Mouse (Mus musculus): ENCODE results near the gene Cbs. TPM values are rescaled to one million over a fixed set of nuclear protein-coding genes. Genes with fewer than 3 reads are reported as not detected.
A peak's percentile ranks its signal among the peaks of the same experiment; 100 is the strongest.

Cbs gene
- polyA plus RNA-seq, 1 experiment from 2014 or later, result 3.8 TPM

DNA sequence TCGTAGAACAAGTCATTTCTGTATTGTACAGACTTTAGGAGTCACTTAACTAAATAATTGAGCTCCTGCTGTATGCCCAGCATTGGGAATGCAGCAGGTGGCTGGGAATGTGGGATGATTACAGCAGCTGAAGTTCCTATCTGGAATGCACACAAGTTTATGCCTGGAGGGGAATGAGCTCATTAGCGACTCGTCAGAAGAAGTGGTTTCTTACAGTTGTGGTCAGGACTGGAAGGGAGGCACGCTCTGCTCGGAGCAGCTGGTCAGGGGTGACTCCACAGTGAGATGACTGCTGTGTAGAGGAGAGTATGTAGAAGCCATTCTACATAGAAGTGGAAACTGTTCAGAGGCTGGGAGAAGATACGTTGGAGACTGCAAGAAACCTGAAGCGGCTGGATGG, 62.4 kb downstream of the Cbs start:
- H3K27ac ChIP-seq (replicated peaks; ENCODE audit: low read depth, low read length), result no peak overlapping the region
- no peak for ATAC-seq (ENCODE audit: insufficient number of reproducible peaks, low FRiP score, low TSS enrichment, low read depth)

DNA sequence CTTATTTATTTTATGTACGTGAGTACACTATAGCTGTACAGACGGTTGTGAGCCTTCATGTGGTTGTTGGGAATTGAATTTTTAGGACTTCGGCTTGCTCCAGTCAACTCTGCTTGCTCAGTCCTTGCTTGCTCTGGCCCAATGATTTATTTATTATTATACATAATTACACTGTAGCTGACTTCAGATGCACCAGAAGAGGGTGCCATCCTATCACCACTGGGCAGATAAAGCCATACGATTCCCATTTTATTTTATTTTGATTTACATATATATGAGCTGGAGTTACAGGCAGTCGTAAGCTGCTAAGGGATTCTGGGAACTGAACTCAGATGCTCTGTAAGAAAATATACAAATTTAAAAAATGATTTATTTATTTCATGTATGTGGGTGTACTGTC, 65.3 kb downstream of the Cbs start:
- H3K9ac ChIP-seq (ENCODE audit: low read length), result no peak overlapping the region
- no peak overlapping the region for H3K27ac ChIP-seq (replicated peaks; ENCODE audit: low read depth, low read length)
- no peaks in the 10 kb centered on the region for H3K27me3 ChIP-seq (ENCODE audit: control insufficient read depth, insufficient read depth, low read length)
- H3K9me3 ChIP-seq (ENCODE audit: control insufficient read depth, low read length), result no peaks in the 10 kb centered on the region
- 96% methylated on average over 5 of the region's 5 CpGs for WGBS
- ATAC-seq (ENCODE audit: insufficient number of reproducible peaks, low FRiP score, low TSS enrichment, low read depth), result no peak
- H3K4me2 ChIP-seq (ENCODE audit: low read depth, severe bottlenecking), result no peak overlapping the region
- H3K4me1 ChIP-seq (ENCODE audit: control insufficient read depth, insufficient read depth, low read length), result no peaks in the 10 kb centered on the region; the same call in 1 of the 2 replicates
- DNase-seq (ENCODE audit: low spot score), result no peak
- no peak overlapping the region for H3K4me3 ChIP-seq (ENCODE audit: low read depth, low read length)
- no peaks in the 10 kb centered on the region for H3K36me3 ChIP-seq (ENCODE audit: control insufficient read depth, insufficient read depth, low read length)

More for the DNA sequence above, 62.4 kb downstream of the Cbs start:
- Histone ChIP-seq H3K36me3 (ENCODE audit: control insufficient read depth, insufficient read depth, low read length) (no peaks in the 10 kb centered on the region), H3K4me3 (ENCODE audit: low read depth, low read length) (no peak overlapping the region), H3K4me2 (ENCODE audit: low read depth, severe bottlenecking) (no peak overlapping the region), H3K9ac (ENCODE audit: low read length) (no peak overlapping the region), H3K27me3 (ENCODE audit: control insufficient read depth, insufficient read depth, low read length) (no peaks in the 10 kb centered on the region), H3K9me3 (ENCODE audit: control insufficient read depth, low read length) (no peaks in the 10 kb centered on the region), H3K4me1 (ENCODE audit: control insufficient read depth, insufficient read depth, low read length) (no peaks in the 10 kb centered on the region)
- WGBS, result 74% methylated on average over 7 of the region's 7 CpGs
- DNase-seq (ENCODE audit: low spot score), result no peak

DNA sequence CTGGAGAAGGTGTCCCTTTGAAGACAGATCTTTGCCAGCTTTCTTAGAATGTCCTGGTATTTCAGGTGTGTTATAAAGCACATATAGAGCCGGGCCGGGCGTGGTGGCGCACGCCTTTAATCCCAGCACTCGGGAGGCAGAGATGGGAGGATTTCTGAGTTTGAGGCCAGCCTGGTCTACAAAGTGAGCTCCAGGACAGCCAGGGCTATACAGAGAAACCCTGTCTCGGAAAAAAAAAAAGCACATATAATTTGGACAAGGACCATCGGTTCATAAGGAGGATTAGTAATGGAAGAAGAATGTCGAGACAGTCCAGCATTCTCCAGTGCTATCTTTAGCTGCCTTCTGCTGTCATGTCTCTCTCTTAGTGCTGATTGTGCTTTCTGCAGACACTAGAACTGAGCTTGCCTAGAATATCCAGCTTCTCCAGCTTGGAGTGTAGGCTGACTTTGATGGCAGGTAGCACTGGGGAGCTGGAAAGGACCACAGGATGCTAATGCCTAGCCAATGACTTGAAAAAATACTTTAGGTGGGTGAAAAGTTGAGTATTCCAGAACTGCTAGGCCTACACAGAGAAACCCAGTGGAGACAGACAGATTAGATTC, 66.6 kb downstream of the Cbs start:
- no peak overlapping the region for H3K4me2 ChIP-seq (ENCODE audit: low read depth, severe bottlenecking)
- no peaks in the 10 kb centered on the region for H3K27me3 ChIP-seq (ENCODE audit: control insufficient read depth, insufficient read depth, low read length)
- ATAC-seq (ENCODE audit: insufficient number of reproducible peaks, low FRiP score, low TSS enrichment, low read depth) (peak; percentile 90), DNase-seq (ENCODE audit: low spot score) (peak; percentile 56)
- no peak overlapping the region for H3K4me3 ChIP-seq (ENCODE audit: low read depth, low read length)
- H3K36me3 ChIP-seq (ENCODE audit: control insufficient read depth, insufficient read depth, low read length), result no peaks in the 10 kb centered on the region
- H3K27ac ChIP-seq (replicated peaks; ENCODE audit: low read depth, low read length), result no peak overlapping the region
- H3K4me1 ChIP-seq (ENCODE audit: control insufficient read depth, insufficient read depth, low read length), result peaks cover 4% of the 10 kb centered on the region; the same call in 1 of the 2 replicates
- 94% methylated on average over 9 of the region's 9 CpGs for WGBS
- no peaks in the 10 kb centered on the region for H3K9me3 ChIP-seq (ENCODE audit: control insufficient read depth, low read length)
- no peak overlapping the region for H3K9ac ChIP-seq (ENCODE audit: low read length)

DNA sequence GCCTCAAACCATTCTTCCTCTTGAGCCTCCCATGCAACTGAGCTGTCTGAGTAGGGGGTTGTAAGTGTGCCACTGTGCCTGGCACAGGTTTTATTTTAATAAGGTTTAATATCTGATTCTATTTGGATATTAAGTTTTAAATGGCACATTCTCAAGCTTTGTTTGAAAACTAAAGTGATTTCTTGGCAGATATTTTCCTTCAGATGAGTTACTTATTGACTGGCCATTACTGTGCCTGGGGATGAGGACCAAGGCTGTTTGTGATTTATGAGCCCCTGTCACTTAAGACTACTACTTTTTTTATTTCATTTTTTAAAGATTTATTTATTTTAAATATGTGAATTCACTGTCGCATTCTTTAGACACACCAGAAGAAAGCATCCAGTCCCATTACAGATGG, 67.3 kb downstream of the Cbs start:
- H3K36me3 ChIP-seq (ENCODE audit: control insufficient read depth, insufficient read depth, low read length), result no peaks in the 10 kb centered on the region
- H3K4me1 ChIP-seq (ENCODE audit: control insufficient read depth, insufficient read depth, low read length), result peaks cover 4% of the 10 kb centered on the region; the same call in 1 of the 2 replicates
- no peak overlapping the region for H3K4me2 ChIP-seq (ENCODE audit: low read depth, severe bottlenecking)
- no peak for DNase-seq (ENCODE audit: low spot score)
- no peak for ATAC-seq (ENCODE audit: insufficient number of reproducible peaks, low FRiP score, low TSS enrichment, low read depth)
- WGBS, result 94% methylated on average over 1 of the region's 1 CpGs
- H3K27me3 ChIP-seq (ENCODE audit: control insufficient read depth, insufficient read depth, low read length), result no peaks in the 10 kb centered on the region
- no peak overlapping the region for H3K4me3 ChIP-seq (ENCODE audit: low read depth, low read length)
- no peak overlapping the region for H3K27ac ChIP-seq (replicated peaks; ENCODE audit: low read depth, low read length)
- H3K9ac ChIP-seq (ENCODE audit: low read length), result no peak overlapping the region
- no peaks in the 10 kb centered on the region for H3K9me3 ChIP-seq (ENCODE audit: control insufficient read depth, low read length)

DNA sequence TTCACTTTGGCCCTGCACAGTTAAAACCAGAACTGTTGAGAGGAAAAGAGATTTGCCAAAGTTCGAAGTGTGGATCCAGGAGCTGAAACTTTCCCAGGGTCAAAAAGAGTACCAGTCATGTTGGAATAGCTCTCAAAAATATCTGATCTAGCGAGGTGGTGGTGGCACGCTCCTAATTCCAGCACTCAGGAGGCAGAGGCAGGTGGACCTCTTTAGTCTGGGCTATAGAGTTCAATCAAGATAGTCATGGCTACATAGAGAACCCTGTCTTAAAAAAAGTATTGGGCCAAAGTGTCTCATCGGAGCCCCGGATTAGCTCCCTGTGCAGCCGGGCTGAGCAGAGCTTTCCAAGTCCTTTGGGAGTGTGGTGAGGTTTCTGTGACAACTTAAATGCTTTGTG, 70.8 kb downstream of the Cbs start:
- Histone ChIP-seq H3K27me3 (ENCODE audit: control insufficient read depth, insufficient read depth, low read length) (no peaks in the 10 kb centered on the region), H3K4me3 (ENCODE audit: low read depth, low read length) (peak overlapping the region; percentile 82; the same call in 1 of the 2 replicates), H3K9ac (ENCODE audit: low read length) (no peak overlapping the region; the same call in 1 of the 2 replicates), H3K4me2 (ENCODE audit: low read depth, severe bottlenecking) (peak overlapping the region; percentile 62), H3K36me3 (ENCODE audit: control insufficient read depth, insufficient read depth, low read length) (no peaks in the 10 kb centered on the region), H3K4me1 (ENCODE audit: control insufficient read depth, insufficient read depth, low read length) (peaks cover 9% of the 10 kb centered on the region; the same call in 1 of the 2 replicates), H3K27ac (replicated peaks; ENCODE audit: low read depth, low read length) (no peak overlapping the region), H3K9me3 (ENCODE audit: control insufficient read depth, low read length) (no peaks in the 10 kb centered on the region)
- ATAC-seq (ENCODE audit: insufficient number of reproducible peaks, low FRiP score, low TSS enrichment, low read depth) (no peak), DNase-seq (ENCODE audit: low spot score) (no peak)
- WGBS, result 81% methylated on average over 6 of the region's 6 CpGs

DNA sequence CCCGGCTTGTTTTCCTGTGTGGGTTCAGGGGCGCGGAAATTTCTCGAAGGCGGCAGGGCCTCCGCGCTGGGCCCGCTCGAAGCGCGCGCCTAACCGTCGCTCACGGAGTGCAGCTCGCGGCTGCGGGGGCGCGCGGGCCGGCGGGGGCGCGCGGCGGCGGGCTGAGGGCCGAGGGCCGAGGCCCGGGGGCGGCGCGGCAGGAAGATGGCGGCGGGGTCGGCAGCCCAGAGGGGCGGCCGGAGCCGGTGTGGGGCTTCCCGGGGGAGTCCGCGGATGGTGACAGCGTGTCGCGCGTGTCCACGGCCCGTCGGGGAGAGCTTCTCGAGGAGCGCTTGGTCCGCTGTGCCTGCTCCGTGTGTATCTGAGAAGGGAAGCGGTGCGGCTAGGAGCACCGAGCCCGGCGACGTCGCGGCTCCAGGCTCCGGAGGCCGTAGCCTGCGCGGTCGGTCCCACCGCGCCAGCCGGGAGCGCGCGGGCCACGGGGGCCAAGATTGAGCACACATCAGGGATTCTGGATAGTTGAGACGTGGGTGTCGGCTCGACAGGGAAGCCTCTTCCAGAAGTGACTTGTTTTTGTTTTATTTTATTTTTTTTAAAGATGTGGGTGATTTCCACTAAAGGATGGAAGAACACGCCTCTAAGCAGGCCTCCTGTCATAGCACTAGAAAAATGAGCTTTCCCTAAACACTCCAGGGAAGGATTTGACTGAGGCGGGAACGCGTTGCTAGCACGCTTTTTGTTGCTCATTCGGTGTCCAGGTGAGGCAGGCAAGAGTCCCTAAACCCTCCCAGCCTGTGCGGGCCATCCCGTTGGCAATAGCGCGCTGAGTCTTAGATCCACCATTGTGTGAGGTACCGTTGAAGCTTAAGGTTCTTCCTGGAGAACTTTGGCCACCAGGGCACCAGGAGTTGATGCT, 71.6 kb downstream of the Cbs start:
- peak; percentile 79 for DNase-seq (ENCODE audit: low spot score)
- 0 out of 2 replicates have a peak, but pooled peaks have one; percentile 23 for ATAC-seq (ENCODE audit: insufficient number of reproducible peaks, low FRiP score, low TSS enrichment, low read depth)

DNA sequence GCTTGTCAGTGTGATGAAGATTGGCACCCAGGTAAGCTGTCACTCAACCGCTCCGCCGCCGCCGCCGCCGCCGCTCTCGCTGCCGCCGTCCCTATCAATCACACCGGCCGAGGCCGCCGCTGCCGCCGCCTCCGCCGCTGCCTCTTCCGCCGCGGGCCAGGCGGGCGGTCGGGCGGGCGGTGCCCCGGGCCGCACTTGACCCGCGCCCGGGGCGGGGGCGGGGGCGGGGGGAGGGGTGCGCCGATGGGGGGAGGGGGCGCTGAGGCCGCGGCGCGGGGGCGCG, 72.2 kb downstream of the Cbs start:
- no peak for ATAC-seq (ENCODE audit: insufficient number of reproducible peaks, low FRiP score, low TSS enrichment, low read depth)
- no peaks in the 10 kb centered on the region for H3K9me3 ChIP-seq (ENCODE audit: control insufficient read depth, low read length)
- no peaks in the 10 kb centered on the region for H3K36me3 ChIP-seq (ENCODE audit: control insufficient read depth, insufficient read depth, low read length)
- peak overlapping the region; percentile 82 for H3K4me3 ChIP-seq (ENCODE audit: low read depth, low read length)
- no peak for DNase-seq (ENCODE audit: low spot score)
- WGBS, result 0% methylated on average over 5 of the region's 44 CpGs
- H3K27ac ChIP-seq (replicated peaks; ENCODE audit: low read depth, low read length), result peak overlapping the region; percentile 97
- H3K4me1 ChIP-seq (ENCODE audit: control insufficient read depth, insufficient read depth, low read length), result peaks cover 9% of the 10 kb centered on the region; the same call in 1 of the 2 replicates
- H3K9ac ChIP-seq (ENCODE audit: low read length), result peak overlapping the region; percentile 88
- H3K27me3 ChIP-seq (ENCODE audit: control insufficient read depth, insufficient read depth, low read length), result no peaks in the 10 kb centered on the region
- H3K4me2 ChIP-seq (ENCODE audit: low read depth, severe bottlenecking), result peak overlapping the region; percentile 62

More for the DNA sequence above, 71.6 kb downstream of the Cbs start:
- peaks cover 9% of the 10 kb centered on the region; the same call in 1 of the 2 replicates for H3K4me1 ChIP-seq (ENCODE audit: control insufficient read depth, insufficient read depth, low read length)
- no peaks in the 10 kb centered on the region for H3K27me3 ChIP-seq (ENCODE audit: control insufficient read depth, insufficient read depth, low read length)
- WGBS, result under 1% methylated on average over 68 of the region's 88 CpGs
- peak overlapping the region; percentile 97 for H3K27ac ChIP-seq (replicated peaks; ENCODE audit: low read depth, low read length)
- H3K4me2 ChIP-seq (ENCODE audit: low read depth, severe bottlenecking), result peak overlapping the region; percentile 62
- H3K36me3 ChIP-seq (ENCODE audit: control insufficient read depth, insufficient read depth, low read length), result no peaks in the 10 kb centered on the region
- H3K9me3 ChIP-seq (ENCODE audit: control insufficient read depth, low read length), result no peaks in the 10 kb centered on the region
- peak overlapping the region; percentile 82 for H3K4me3 ChIP-seq (ENCODE audit: low read depth, low read length)
- H3K9ac ChIP-seq (ENCODE audit: low read length), result peak overlapping the region; percentile 88

DNA sequence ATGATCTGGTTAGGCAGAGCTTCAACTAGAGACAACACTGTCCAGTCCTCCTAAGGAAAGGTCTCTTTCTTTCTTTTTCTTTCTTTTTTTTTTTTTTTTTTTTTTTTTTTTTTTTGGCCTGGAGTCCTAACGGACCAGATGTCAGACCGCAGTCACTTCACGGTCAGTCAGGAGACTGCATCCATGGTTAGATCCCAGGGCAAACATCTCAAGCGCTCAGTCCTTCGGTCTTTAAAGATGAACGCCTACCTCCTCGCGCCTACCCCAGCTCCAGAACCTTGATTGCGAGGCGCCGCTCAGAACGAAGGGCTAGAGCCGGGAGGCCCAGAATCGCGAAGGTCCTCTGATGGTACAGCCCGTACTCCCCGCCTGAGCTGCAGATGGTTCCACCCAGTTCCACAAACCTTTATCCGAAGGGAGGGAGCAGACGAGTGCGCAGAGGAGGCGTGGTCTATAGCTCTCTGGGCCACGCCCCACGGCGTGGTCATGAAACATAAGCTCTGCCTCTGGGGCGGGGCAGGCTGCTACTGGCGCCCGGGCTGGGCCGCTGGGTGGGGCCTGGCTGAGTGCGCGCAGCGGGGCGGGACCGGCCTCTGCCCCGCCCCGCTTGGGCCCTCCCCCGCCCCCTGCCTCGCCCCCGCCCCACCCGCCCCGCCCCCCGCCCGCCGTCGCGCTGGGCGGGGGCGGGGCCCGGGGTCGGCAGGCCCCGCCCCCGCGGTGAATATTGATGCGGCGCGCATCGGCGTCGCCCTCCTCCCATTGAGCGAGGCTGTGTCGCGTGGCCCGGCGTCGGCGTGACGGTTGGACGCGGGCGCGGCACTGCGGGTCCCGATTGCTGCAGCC, 72.8 kb downstream of the Cbs start, which contains the start of gene Pknox1:
TSS of gene Pknox1 (plus strand) at position 720 of the 843 bp plus-strand sequence.
- peak within 1 kb of the TSS; percentile 88 for H3K9ac ChIP-seq (ENCODE audit: low read length)
- under 1% methylated on average over 32 of the region's 72 CpGs for WGBS

More for the DNA sequence above, 72.8 kb downstream of the Cbs start, which contains the start of gene Pknox1:
- H3K36me3 ChIP-seq (ENCODE audit: control insufficient read depth, insufficient read depth, low read length), result no peaks in the 10 kb centered on the region
- H3K9me3 ChIP-seq (ENCODE audit: control insufficient read depth, low read length), result no peaks in the 10 kb centered on the region
- DNase-seq (ENCODE audit: low spot score) (peak; percentile 98), ATAC-seq (ENCODE audit: insufficient number of reproducible peaks, low FRiP score, low TSS enrichment, low read depth) (peak; percentile 94)
- peak within 1 kb of the TSS; percentile 97 for H3K27ac ChIP-seq (replicated peaks; ENCODE audit: low read depth, low read length)
- H3K4me1 ChIP-seq (ENCODE audit: control insufficient read depth, insufficient read depth, low read length), result peaks cover 9% of the 10 kb centered on the region; the same call in 1 of the 2 replicates
- peak within 1 kb of the TSS; percentile 62 for H3K4me2 ChIP-seq (ENCODE audit: low read depth, severe bottlenecking)
- no peaks in the 10 kb centered on the region for H3K27me3 ChIP-seq (ENCODE audit: control insufficient read depth, insufficient read depth, low read length)
- peak within 1 kb of the TSS; percentile 82 for H3K4me3 ChIP-seq (ENCODE audit: low read depth, low read length)

All from limb, embryonic 11.5 days (tissue).